Mouse (Mus musculus) kidney, adult 2 months (tissue): ENCODE results near the gene Llgl2.

ENCODE experiments used
- CTCF ChIP-seq: fragments of 200-500 bp; conservative IDR thresholded peaks from 2 replicates; pipeline ENCODE4 v1.5.1; 2011; ENCODE audit warnings: low read depth, mild to moderate bottlenecking, control low read depth, low read length, moderate library complexity, mixed read lengths; ENCODE audit not compliant: insufficient read depth, insufficient read length
- POLR2A ChIP-seq: fragments of 200-500 bp; IDR thresholded peaks from one replicate; pipeline ENCODE4 v1.6.1; 2011; ENCODE audit warnings: low read depth, low read length, control low read depth

- TF ChIP-seq CTCF = no peak
- no peak for TF ChIP-seq POLR2A
These were observed 15.1 kb downstream of the Llgl2 start for GRCm38 (mm10) chr11:115838895-115839311.
